Mouse (Mus musculus): Measurements from ENCODE around the gene Ing2.

DNA sequence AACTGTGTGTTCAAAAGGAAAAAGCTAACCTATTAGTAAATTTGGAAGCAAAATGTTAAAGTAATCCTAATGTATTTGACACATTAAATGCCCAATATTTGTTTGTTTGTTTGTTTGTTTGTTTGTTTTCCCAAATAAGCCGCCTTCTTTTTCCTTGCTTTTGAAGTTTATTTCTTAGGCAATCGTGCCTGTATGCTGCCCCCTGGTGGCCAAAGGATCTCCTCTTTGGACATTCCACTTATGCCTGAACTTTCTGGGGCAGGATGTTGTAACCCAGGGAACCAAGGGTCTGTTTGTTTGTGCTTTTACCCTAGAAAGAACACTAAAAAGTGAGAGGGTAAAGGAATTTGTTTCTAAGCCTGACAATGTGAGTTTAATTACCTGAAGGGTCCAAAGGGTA, 17.8 kb upstream of the Ing2 start:
- TF ChIP-seq CTCF (IDR thresholded peaks at IDR 0.05; ENCODE audit: extremely low read depth, insufficient read depth, low read length) (peak; percentile 71), POLR2A (IDR thresholded peaks at IDR 0.05; ENCODE audit: extremely low read depth, insufficient read depth, low read length) (no peak)

Measured in cortical plate, adult 2 months (tissue).